Mouse (Mus musculus) megakaryocyte, embryonic 14.5 days (primary cell): ENCODE data around the gene Cep78. TPM values are rescaled to one million over a fixed set of nuclear protein-coding genes. Genes with fewer than 3 reads are reported as not detected.

Source experiments
- H3K27me3 ChIP-seq: replicated peaks from 2 replicates; pipeline ENCODE3; 2012; ENCODE audit warnings: inconsistent platforms
- H3K36me3 ChIP-seq: replicated peaks from 2 replicates; pipeline ENCODE3; 2012; ENCODE audit warnings: low read length, inconsistent platforms, mixed read lengths
- H3K4me1 ChIP-seq: 2 replicates; pipeline ENCODE4 v1.6.1; 2012; ENCODE audit warnings: inconsistent platforms
- H3K4me3 ChIP-seq: replicated peaks from 2 replicates; pipeline ENCODE3; 2012; ENCODE audit warnings: moderate library complexity, mild to moderate bottlenecking, inconsistent platforms
- H3K9me3 ChIP-seq: 2 replicates; pipeline ENCODE4 v1.6.1; 2012; ENCODE audit warnings: inconsistent platforms
- FLI1 ChIP-seq: IDR thresholded peaks from 2 replicates; pipeline ENCODE4 v1.6.1; 2012; ENCODE audit warnings: low read length, inconsistent platforms, mixed read lengths
- GATA1 ChIP-seq: IDR thresholded peaks from 3 replicates; pipeline ENCODE4 v1.6.1; 2012; ENCODE audit warnings: mixed read lengths, low read length, inconsistent platforms, borderline replicate concordance
- polyA plus RNA-seq: library from polyadenylated mRNA; stranded (reverse); fragments of >175 nt; gene quantifications from 2 replicates; pipeline ENCODE4 v1.2.3, GENCODE M21; 2012; ENCODE audit warnings: low replicate concordance; ENCODE audit not compliant: insufficient read depth

The Cep78 gene
- polyA plus RNA-seq, 1 experiment = 2.2 TPM

DNA sequence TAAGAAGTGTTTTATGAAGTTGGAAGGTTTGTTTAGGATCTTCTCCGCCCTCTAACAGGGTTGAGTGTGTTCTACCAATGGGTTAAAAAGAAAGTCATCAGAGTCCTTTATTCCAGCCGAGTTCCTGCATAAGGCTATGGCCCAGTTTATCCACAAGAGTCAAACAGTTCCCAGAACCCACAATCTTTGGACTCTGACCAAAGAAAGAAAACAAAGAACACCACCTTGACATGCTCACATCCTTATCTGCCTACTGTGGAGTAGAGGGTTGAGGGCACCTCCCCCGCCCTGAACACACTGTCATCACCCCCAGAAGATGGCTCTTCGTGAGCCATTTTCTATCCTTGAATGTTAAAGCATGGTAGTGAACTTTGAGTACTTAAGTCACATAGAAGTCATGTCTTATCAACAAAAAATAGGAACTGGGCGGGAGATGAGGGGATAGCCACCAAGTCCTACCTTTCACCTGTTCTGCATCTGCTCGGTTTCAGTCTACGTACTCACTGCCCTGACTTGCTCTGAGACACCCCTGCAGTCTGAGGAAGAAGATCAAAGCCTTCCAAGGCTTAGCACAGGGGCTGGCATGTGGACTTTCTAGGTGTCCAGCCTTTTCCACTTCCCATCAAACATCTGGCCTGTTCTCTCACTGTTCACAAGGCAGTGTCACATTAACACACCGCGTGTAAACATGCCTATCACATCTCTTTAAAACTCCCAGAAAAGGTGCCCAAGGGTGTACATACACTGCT lies 71.4 kb downstream of the Cep78 start:
- 0 out of 2 replicates have a peak, but pooled peaks cover 7% of the 10 kb centered on the region for H3K4me1 ChIP-seq
- TF ChIP-seq FLI1 = no peak
- no peak for TF ChIP-seq GATA1
- H3K9me3 ChIP-seq = no peaks in the 10 kb centered on the region
- no peaks in the 10 kb centered on the region for H3K27me3 ChIP-seq
- H3K4me3 ChIP-seq = no peak overlapping the region
- peaks cover 97% of the 10 kb centered on the region for H3K36me3 ChIP-seq

GRCm38 (mm10) chr19:15911441-15911840 lies 73.3 kb downstream of the Cep78 start:
- Histone ChIP-seq H3K27me3 (no peaks in the 10 kb centered on the region), H3K4me3 (no peak overlapping the region), H3K36me3 (peaks cover 97% of the 10 kb centered on the region), H3K4me1 (0 out of 2 replicates have a peak, but pooled peaks cover 7% of the 10 kb centered on the region), H3K9me3 (no peaks in the 10 kb centered on the region)
- TF ChIP-seq FLI1 (no peak), GATA1 (no peak)

GRCm38 (mm10) chr19:15910987-15911386 lies 73.8 kb downstream of the Cep78 start:
- H3K4me3 ChIP-seq = no peak overlapping the region
- TF ChIP-seq FLI1 (no peak), GATA1 (no peak)
- H3K4me1 ChIP-seq = 0 out of 2 replicates have a peak, but pooled peaks cover 7% of the 10 kb centered on the region
- H3K27me3 ChIP-seq = no peaks in the 10 kb centered on the region
- H3K9me3 ChIP-seq = no peaks in the 10 kb centered on the region
- H3K36me3 ChIP-seq = peaks cover 97% of the 10 kb centered on the region

DNA sequence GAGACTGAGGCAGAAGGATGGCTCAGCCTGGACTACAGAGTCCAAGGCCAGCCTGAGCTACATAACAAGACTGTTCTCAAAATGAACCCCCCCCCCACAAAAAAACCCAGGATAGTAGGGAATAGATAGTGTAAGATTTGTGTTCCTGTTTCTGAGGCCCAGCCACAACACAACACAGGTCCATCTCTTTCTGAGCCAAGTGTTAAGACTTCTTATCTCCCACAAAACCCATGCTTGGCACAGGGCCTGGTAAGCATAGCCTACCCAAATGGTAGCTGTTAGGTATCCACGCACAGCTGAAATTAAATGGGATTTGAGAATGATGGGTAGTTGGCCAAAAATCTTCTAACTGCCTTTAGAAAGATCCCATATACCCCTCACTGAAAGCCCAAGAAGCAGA lies 74.3 kb downstream of the Cep78 start:
- 0 out of 2 replicates have a peak, but pooled peaks cover 7% of the 10 kb centered on the region for H3K4me1 ChIP-seq
- no peak overlapping the region for H3K4me3 ChIP-seq
- TF ChIP-seq GATA1 (no peak), FLI1 (no peak)
- no peaks in the 10 kb centered on the region for H3K27me3 ChIP-seq
- no peaks in the 10 kb centered on the region for H3K9me3 ChIP-seq
- peaks cover 99% of the 10 kb centered on the region for H3K36me3 ChIP-seq

- Histone ChIP-seq H3K4me3 (no peak overlapping the region), H3K4me1 (peaks cover 10% of the 10 kb centered on the region; the same call in 1 of the 2 replicates), H3K9me3 (no peaks in the 10 kb centered on the region), H3K27me3 (no peaks in the 10 kb centered on the region), H3K36me3 (peaks cover 96% of the 10 kb centered on the region)
- TF ChIP-seq FLI1 (no peak), GATA1 (no peak)
Observed at GRCm38 (mm10) chr19:15908016-15908415, 76.8 kb downstream of the Cep78 start.

Other genes with a start within 250 kb of the Cep78 start
- 13.8 TPM in 1 of 2 replicates, not detected in the other for gene Psat1, start 37.7 kb downstream of the Cep78 start, polyA plus RNA-seq
- 2.6 and 12.6 TPM in 2 replicates for gene Gnaq, start 147.8 kb upstream of the Cep78 start, polyA plus RNA-seq